Mouse (Mus musculus): ENCODE measurements around the gene Iqgap1. TPM values are rescaled to one million over a fixed set of nuclear protein-coding genes. Genes with fewer than 3 reads are reported as not detected.
A peak's percentile ranks its signal among the peaks of the same experiment; 100 is the strongest.

The Iqgap1 gene
- total and polyA plus RNA-seq, 2 experiments = 2.8 to 7.8 TPM

DNA sequence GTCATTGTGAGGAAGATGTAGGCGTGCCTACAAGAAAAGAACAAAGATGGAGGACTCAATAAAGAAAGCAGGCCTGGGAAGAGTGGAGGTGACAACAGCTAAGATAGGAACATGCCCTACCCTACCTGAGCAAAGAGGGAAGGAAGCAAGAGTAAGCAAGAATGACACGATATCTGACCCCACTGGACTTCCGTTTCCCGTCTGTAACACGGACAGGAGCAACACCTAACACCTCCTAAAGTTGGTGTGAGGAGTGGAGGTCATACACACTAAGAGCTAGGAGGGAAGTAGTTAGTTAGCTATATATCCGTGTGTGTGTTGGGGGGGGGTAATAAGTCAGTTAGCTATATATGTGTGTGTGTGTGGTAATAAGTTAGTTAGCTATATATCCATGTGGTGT, 47.4 kb downstream of the Iqgap1 start:
- TF ChIP-seq CTCF (IDR thresholded peaks at IDR 0.05; ENCODE audit: low read depth, low read length) = no peak
- TF ChIP-seq POLR2A (IDR thresholded peaks at IDR 0.05; ENCODE audit: extremely low read depth, insufficient read depth, low read length) = no peak
- Histone ChIP-seq H3K36me3 (ENCODE audit: control insufficient read depth, insufficient read depth, low read length) (no peaks in the 10 kb centered on the region), H3K9ac (ENCODE audit: low read depth, low read length) (no peak overlapping the region), H3K27me3 (ENCODE audit: control insufficient read depth, insufficient read depth, low read length) (no peaks in the 10 kb centered on the region), H3K79me2 (ENCODE audit: control insufficient read depth, insufficient read depth, low read length) (no peaks in the 10 kb centered on the region; the same call in 1 of the 2 replicates), H3K27ac (replicated peaks; ENCODE audit: insufficient read depth, low read depth, low read length) (no peak overlapping the region), H3K4me1 (ENCODE audit: control insufficient read depth, insufficient read depth, low read length) (no peaks in the 10 kb centered on the region; the same call in none of the 2 replicates), H3K4me3 (ENCODE audit: insufficient read depth, low read depth, low read length) (no peak overlapping the region)
- DNase-seq (ENCODE audit: extremely low read depth, low read depth, low spot score) = no peak
- WGBS = 87% methylated on average over 6 of the region's 6 CpGs

DNA sequence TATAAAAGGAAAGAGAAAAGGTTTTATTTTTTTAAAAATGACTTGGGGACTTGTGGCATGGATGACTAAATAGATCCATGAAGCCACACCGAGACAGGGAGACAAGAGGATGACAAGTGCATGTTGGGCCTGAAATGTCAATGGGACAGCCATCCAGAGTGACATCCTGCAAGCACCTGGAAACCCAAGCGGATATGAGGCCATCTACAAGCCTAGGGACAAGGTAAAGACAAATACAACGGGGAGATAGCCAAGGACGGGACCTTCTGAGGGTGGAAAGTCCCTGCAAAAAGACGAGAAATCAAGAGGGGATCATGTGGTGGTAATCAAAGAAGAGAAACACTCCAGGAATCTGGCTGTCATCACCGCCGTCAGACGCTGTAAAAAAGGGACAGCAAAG, 48.6 kb downstream of the Iqgap1 start:
- WGBS = 77% methylated on average over 8 of the region's 8 CpGs
- Histone ChIP-seq H3K36me3 (ENCODE audit: control insufficient read depth, insufficient read depth, low read length) (no peaks in the 10 kb centered on the region), H3K9ac (ENCODE audit: low read depth, low read length) (no peak overlapping the region), H3K79me2 (ENCODE audit: control insufficient read depth, insufficient read depth, low read length) (no peaks in the 10 kb centered on the region; the same call in 1 of the 2 replicates), H3K27me3 (ENCODE audit: control insufficient read depth, insufficient read depth, low read length) (no peaks in the 10 kb centered on the region), H3K4me3 (ENCODE audit: insufficient read depth, low read depth, low read length) (no peak overlapping the region), H3K27ac (replicated peaks; ENCODE audit: insufficient read depth, low read depth, low read length) (no peak overlapping the region), H3K4me1 (ENCODE audit: control insufficient read depth, insufficient read depth, low read length) (no peaks in the 10 kb centered on the region; the same call in none of the 2 replicates)
- TF ChIP-seq CTCF (IDR thresholded peaks at IDR 0.05; ENCODE audit: low read depth, low read length) (no peak), POLR2A (IDR thresholded peaks at IDR 0.05; ENCODE audit: extremely low read depth, insufficient read depth, low read length) (no peak)
- no peak for DNase-seq (ENCODE audit: extremely low read depth, low read depth, low spot score)

DNA sequence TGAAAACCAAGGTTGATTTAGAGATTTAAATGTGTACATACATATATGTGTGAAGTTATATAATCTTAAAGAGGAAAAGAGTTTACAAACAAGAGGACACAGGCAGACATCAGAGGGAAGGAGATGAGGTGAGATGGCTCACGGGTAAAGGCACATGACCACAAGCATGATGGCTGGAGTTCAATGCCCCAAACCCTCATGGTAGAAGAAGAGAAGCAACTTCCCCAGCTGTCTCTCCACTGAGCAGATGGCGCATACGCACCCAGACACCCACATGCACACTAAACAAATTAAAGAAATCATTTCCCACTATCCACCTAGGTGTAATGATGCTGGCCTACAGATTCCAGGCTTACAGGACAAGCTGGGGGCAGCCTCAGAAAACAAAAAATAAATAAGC, 49.7 kb downstream of the Iqgap1 start:
- 91% methylated on average over 3 of the region's 3 CpGs for WGBS

GRCm38 (mm10) chr7:80775448-80775904, 50.3 kb downstream of the Iqgap1 start:
- 78% methylated on average over 10 of the region's 10 CpGs for WGBS
- DNase-seq (ENCODE audit: extremely low read depth, low read depth, low spot score) = no peak
- H3K27me3 ChIP-seq (ENCODE audit: control insufficient read depth, insufficient read depth, low read length) = no peaks in the 10 kb centered on the region
- H3K36me3 ChIP-seq (ENCODE audit: control insufficient read depth, insufficient read depth, low read length) = no peaks in the 10 kb centered on the region
- H3K4me3 ChIP-seq (ENCODE audit: insufficient read depth, low read depth, low read length) = no peak overlapping the region
- no peak overlapping the region for H3K9ac ChIP-seq (ENCODE audit: low read depth, low read length)
- H3K27ac ChIP-seq (replicated peaks; ENCODE audit: insufficient read depth, low read depth, low read length) = no peak overlapping the region
- no peaks in the 10 kb centered on the region; the same call in 1 of the 2 replicates for H3K79me2 ChIP-seq (ENCODE audit: control insufficient read depth, insufficient read depth, low read length)
- TF ChIP-seq POLR2A (IDR thresholded peaks at IDR 0.05; ENCODE audit: extremely low read depth, insufficient read depth, low read length) = no peak
- TF ChIP-seq CTCF (IDR thresholded peaks at IDR 0.05; ENCODE audit: low read depth, low read length) = no peak
- no peaks in the 10 kb centered on the region; the same call in 1 of the 2 replicates for H3K4me1 ChIP-seq (ENCODE audit: control insufficient read depth, insufficient read depth, low read length)

More for the DNA sequence above, 49.7 kb downstream of the Iqgap1 start:
- TF ChIP-seq CTCF (IDR thresholded peaks at IDR 0.05; ENCODE audit: low read depth, low read length) (no peak), POLR2A (IDR thresholded peaks at IDR 0.05; ENCODE audit: extremely low read depth, insufficient read depth, low read length) (no peak)
- 0 out of 2 replicates have a peak overlapping the region, but pooled peaks have one; percentile 27 for H3K27ac ChIP-seq (replicated peaks; ENCODE audit: insufficient read depth, low read depth, low read length)
- no peaks in the 10 kb centered on the region for H3K36me3 ChIP-seq (ENCODE audit: control insufficient read depth, insufficient read depth, low read length)
- no peak for DNase-seq (ENCODE audit: extremely low read depth, low read depth, low spot score)
- H3K4me1 ChIP-seq (ENCODE audit: control insufficient read depth, insufficient read depth, low read length) = no peaks in the 10 kb centered on the region; the same call in 1 of the 2 replicates
- H3K4me3 ChIP-seq (ENCODE audit: insufficient read depth, low read depth, low read length) = no peak overlapping the region
- H3K9ac ChIP-seq (ENCODE audit: low read depth, low read length) = no peak overlapping the region
- H3K79me2 ChIP-seq (ENCODE audit: control insufficient read depth, insufficient read depth, low read length) = no peaks in the 10 kb centered on the region; the same call in 1 of the 2 replicates
- no peaks in the 10 kb centered on the region for H3K27me3 ChIP-seq (ENCODE audit: control insufficient read depth, insufficient read depth, low read length)

- Histone ChIP-seq H3K9ac (ENCODE audit: low read depth, low read length) (no peak overlapping the region), H3K4me3 (ENCODE audit: insufficient read depth, low read depth, low read length) (no peak overlapping the region), H3K27me3 (ENCODE audit: control insufficient read depth, insufficient read depth, low read length) (no peaks in the 10 kb centered on the region), H3K4me1 (ENCODE audit: control insufficient read depth, insufficient read depth, low read length) (no peaks in the 10 kb centered on the region; the same call in 1 of the 2 replicates), H3K27ac (replicated peaks; ENCODE audit: insufficient read depth, low read depth, low read length) (no peak overlapping the region), H3K36me3 (ENCODE audit: control insufficient read depth, insufficient read depth, low read length) (no peaks in the 10 kb centered on the region), H3K79me2 (ENCODE audit: control insufficient read depth, insufficient read depth, low read length) (no peaks in the 10 kb centered on the region; the same call in 1 of the 2 replicates)
- TF ChIP-seq CTCF (IDR thresholded peaks at IDR 0.05; ENCODE audit: low read depth, low read length) = no peak
- TF ChIP-seq POLR2A (IDR thresholded peaks at IDR 0.05; ENCODE audit: extremely low read depth, insufficient read depth, low read length) = no peak
- peak; percentile 24 for DNase-seq (ENCODE audit: extremely low read depth, low read depth, low spot score)
- WGBS = 85% methylated on average over 15 of the region's 15 CpGs
Measured at GRCm38 (mm10) chr7:80774615-80775447, 50.9 kb downstream of the Iqgap1 start.
